Mouse (Mus musculus): ENCODE results near the gene Clpsl2.

Gene Clpsl2

GRCm38 (mm10) chr17:28515431-28516341 lies 33.5 kb upstream of the Clpsl2 start:
- Histone ChIP-seq H3K27me3 (ENCODE audit: control insufficient read depth, insufficient read depth, low read length, poor library complexity, severe bottlenecking) (no peaks in the 10 kb centered on the region), H3K36me3 (ENCODE audit: control insufficient read depth, insufficient read depth, low read length, poor library complexity, severe bottlenecking) (no peaks in the 10 kb centered on the region)
- DNase-seq (ENCODE audit: low read depth, low spot score), result no peak

- Histone ChIP-seq H3K36me3 (ENCODE audit: control insufficient read depth, insufficient read depth, low read length, poor library complexity, severe bottlenecking) (no peaks in the 10 kb centered on the region), H3K27me3 (ENCODE audit: control insufficient read depth, insufficient read depth, low read length, poor library complexity, severe bottlenecking) (no peaks in the 10 kb centered on the region)
- no peak for DNase-seq (ENCODE audit: low read depth, low spot score)
These were observed 32.3 kb upstream of the Clpsl2 start for GRCm38 (mm10) chr17:28516881-28517280.

GRCm38 (mm10) chr17:28517441-28517955 lies 31.7 kb upstream of the Clpsl2 start, which contains the start of gene Fkbp5:
Gene Fkbp5, minus strand, starts transcription at chr17:28517527.
- Histone ChIP-seq H3K36me3 (ENCODE audit: control insufficient read depth, insufficient read depth, low read length, poor library complexity, severe bottlenecking) (no peaks in the 10 kb centered on the region), H3K27me3 (ENCODE audit: control insufficient read depth, insufficient read depth, low read length, poor library complexity, severe bottlenecking) (no peaks in the 10 kb centered on the region)
- DNase-seq (ENCODE audit: low read depth, low spot score), result no peak

GRCm38 (mm10) chr17:28517956-28518614 lies 31.1 kb upstream of the Clpsl2 start:
- Histone ChIP-seq H3K27me3 (ENCODE audit: control insufficient read depth, insufficient read depth, low read length, poor library complexity, severe bottlenecking) (no peaks in the 10 kb centered on the region), H3K36me3 (ENCODE audit: control insufficient read depth, insufficient read depth, low read length, poor library complexity, severe bottlenecking) (no peaks in the 10 kb centered on the region)
- peak; percentile 49 for DNase-seq (ENCODE audit: low read depth, low spot score)

- H3K27me3 ChIP-seq (ENCODE audit: control insufficient read depth, insufficient read depth, low read length, poor library complexity, severe bottlenecking), result no peaks in the 10 kb centered on the region
- no peak for DNase-seq (ENCODE audit: low read depth, low spot score)
- H3K36me3 ChIP-seq (ENCODE audit: control insufficient read depth, insufficient read depth, low read length, poor library complexity, severe bottlenecking), result 0 out of 2 replicates have a peak, but pooled peaks cover 1% of the 10 kb centered on the region
These were observed 30.6 kb upstream of the Clpsl2 start for GRCm38 (mm10) chr17:28518615-28519071.

- no peaks in the 10 kb centered on the region for H3K27me3 ChIP-seq (ENCODE audit: control insufficient read depth, insufficient read depth, low read length, poor library complexity, severe bottlenecking)
- peak; percentile 63 for DNase-seq (ENCODE audit: low read depth, low spot score)
- H3K36me3 ChIP-seq (ENCODE audit: control insufficient read depth, insufficient read depth, low read length, poor library complexity, severe bottlenecking), result 0 out of 2 replicates have a peak, but pooled peaks cover 1% of the 10 kb centered on the region
These were observed 29.4 kb upstream of the Clpsl2 start for GRCm38 (mm10) chr17:28519827-28520226.

GRCm38 (mm10) chr17:28520561-28520960 lies 28.6 kb upstream of the Clpsl2 start:
- H3K27me3 ChIP-seq (ENCODE audit: control insufficient read depth, insufficient read depth, low read length, poor library complexity, severe bottlenecking), result no peaks in the 10 kb centered on the region
- 0 out of 2 replicates have a peak, but pooled peaks cover 1% of the 10 kb centered on the region for H3K36me3 ChIP-seq (ENCODE audit: control insufficient read depth, insufficient read depth, low read length, poor library complexity, severe bottlenecking)
- no peak for DNase-seq (ENCODE audit: low read depth, low spot score)

GRCm38 (mm10) chr17:28521071-28521726 lies 28.0 kb upstream of the Clpsl2 start:
- Histone ChIP-seq H3K27me3 (ENCODE audit: control insufficient read depth, insufficient read depth, low read length, poor library complexity, severe bottlenecking) (no peaks in the 10 kb centered on the region), H3K36me3 (ENCODE audit: control insufficient read depth, insufficient read depth, low read length, poor library complexity, severe bottlenecking) (0 out of 2 replicates have a peak, but pooled peaks cover 1% of the 10 kb centered on the region)
- DNase-seq (ENCODE audit: low read depth, low spot score), result no peak

GRCm38 (mm10) chr17:28521920-28522319 lies 27.3 kb upstream of the Clpsl2 start:
- DNase-seq (ENCODE audit: low read depth, low spot score), result no peak
- H3K27me3 ChIP-seq (ENCODE audit: control insufficient read depth, insufficient read depth, low read length, poor library complexity, severe bottlenecking), result no peaks in the 10 kb centered on the region

GRCm38 (mm10) chr17:28522623-28523354 lies 26.4 kb upstream of the Clpsl2 start:
- DNase-seq (ENCODE audit: low read depth, low spot score), result peak; percentile 96
- no peaks in the 10 kb centered on the region for H3K27me3 ChIP-seq (ENCODE audit: control insufficient read depth, insufficient read depth, low read length, poor library complexity, severe bottlenecking)
- H3K36me3 ChIP-seq (ENCODE audit: control insufficient read depth, insufficient read depth, low read length, poor library complexity, severe bottlenecking), result 0 out of 2 replicates have a peak, but pooled peaks cover 1% of the 10 kb centered on the region

More at GRCm38 (mm10) chr17:28521920-28522319, 27.3 kb upstream of the Clpsl2 start:
- 0 out of 2 replicates have a peak, but pooled peaks cover 1% of the 10 kb centered on the region for H3K36me3 ChIP-seq (ENCODE audit: control insufficient read depth, insufficient read depth, low read length, poor library complexity, severe bottlenecking)

- 0 out of 2 replicates have a peak, but pooled peaks cover 1% of the 10 kb centered on the region for H3K36me3 ChIP-seq (ENCODE audit: control insufficient read depth, insufficient read depth, low read length, poor library complexity, severe bottlenecking)
- DNase-seq (ENCODE audit: low read depth, low spot score), result peak; percentile 43
- H3K27me3 ChIP-seq (ENCODE audit: control insufficient read depth, insufficient read depth, low read length, poor library complexity, severe bottlenecking), result no peaks in the 10 kb centered on the region
These were observed 25.7 kb upstream of the Clpsl2 start for GRCm38 (mm10) chr17:28523355-28524008.

- Histone ChIP-seq H3K27me3 (ENCODE audit: control insufficient read depth, insufficient read depth, low read length, poor library complexity, severe bottlenecking) (no peaks in the 10 kb centered on the region), H3K36me3 (ENCODE audit: control insufficient read depth, insufficient read depth, low read length, poor library complexity, severe bottlenecking) (0 out of 2 replicates have a peak, but pooled peaks cover 1% of the 10 kb centered on the region)
- peak; percentile 71 for DNase-seq (ENCODE audit: low read depth, low spot score)
These were observed 25.1 kb upstream of the Clpsl2 start for GRCm38 (mm10) chr17:28524009-28524695.
